Mouse (Mus musculus) liver, postnatal 0 days (tissue): Measurements from ENCODE around the gene Wnt2b.

ENCODE experiments used
- CTCF ChIP-seq: sonication (generic); IDR thresholded peaks from 2 replicates; pipeline ENCODE4 v1.5.1; 2016; ENCODE audit warnings: antibody characterized with exemption, low read depth
- EP300 ChIP-seq: IDR thresholded peaks from 2 replicates; pipeline ENCODE4 v1.6.1; 2016; ENCODE audit warnings: antibody characterized with exemption, low read depth, mild to moderate bottlenecking

GRCm38 (mm10) chr3:104950926-104951325 lies 10.8 kb downstream of the Wnt2b start:
- TF ChIP-seq CTCF, result no peak
- no peak for TF ChIP-seq EP300
